Mouse (Mus musculus): ENCODE data around the gene Cpa4.

Cpa4 gene

DNA sequence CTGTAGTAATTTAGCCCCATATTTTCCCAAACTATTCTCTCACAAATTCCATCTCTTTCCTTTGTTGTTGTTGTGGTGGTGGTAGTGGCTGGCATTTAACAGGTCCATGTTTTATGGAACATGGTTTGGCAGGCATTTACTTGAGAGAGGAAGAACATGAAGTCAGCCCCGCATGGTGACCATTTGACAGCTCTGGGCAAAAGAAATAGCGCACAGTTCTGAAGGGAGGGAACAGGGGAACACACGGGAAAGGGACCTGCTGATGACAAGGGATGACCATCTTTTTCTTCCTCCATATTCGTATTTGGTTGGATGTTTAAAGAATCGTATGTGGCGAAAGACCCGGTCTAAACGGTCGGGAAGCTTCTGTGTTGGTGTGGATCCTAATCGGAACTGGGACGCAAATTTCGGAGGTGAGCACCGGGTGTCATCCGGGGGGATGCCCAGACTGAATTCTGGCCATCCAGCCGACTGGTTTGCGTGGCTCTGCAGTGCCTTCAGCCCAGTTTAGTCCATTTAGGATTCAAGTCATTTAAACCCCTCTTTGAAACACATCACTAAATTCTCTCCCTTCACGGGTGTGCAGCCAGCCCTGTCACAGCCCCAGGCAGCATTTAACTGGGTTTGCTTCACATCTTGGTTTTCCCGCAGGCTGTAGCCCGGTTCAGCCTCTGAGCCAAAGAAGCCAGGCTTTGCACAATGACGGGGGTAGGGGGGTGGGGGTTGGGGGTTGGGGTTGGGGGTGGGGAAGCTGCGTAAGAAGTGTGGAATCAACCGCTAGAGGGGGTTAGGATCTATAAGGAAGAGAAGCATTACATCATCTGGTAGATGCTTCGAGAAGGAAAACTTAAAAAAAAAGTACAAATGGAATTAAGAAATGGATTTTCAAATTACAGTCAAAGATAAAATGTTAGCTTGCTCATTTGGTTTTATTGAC is 16.3 kb upstream of the Cpa4 start:
- DNase-seq = peak; percentile 86

DNA sequence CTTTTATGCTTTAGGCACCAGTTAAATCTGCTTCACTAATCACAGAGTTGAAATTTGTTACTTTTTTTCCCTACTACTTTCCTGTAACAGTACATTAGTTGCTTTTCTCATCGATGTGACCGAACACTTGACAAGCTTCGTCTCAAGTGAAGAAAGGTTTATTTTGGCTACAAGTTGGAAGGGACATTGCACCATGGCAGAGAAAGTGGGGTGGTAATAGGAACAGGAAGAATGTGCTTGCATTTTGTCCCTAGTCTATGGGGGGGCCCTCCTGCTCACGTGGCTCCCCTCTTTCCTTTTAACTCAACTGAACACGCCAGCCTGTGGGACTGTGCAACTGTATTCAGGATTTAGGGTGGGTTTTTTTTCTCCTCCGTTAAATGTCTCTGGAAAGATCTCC is 15.5 kb upstream of the Cpa4 start:
- DNase-seq = peak; percentile 14

DNA sequence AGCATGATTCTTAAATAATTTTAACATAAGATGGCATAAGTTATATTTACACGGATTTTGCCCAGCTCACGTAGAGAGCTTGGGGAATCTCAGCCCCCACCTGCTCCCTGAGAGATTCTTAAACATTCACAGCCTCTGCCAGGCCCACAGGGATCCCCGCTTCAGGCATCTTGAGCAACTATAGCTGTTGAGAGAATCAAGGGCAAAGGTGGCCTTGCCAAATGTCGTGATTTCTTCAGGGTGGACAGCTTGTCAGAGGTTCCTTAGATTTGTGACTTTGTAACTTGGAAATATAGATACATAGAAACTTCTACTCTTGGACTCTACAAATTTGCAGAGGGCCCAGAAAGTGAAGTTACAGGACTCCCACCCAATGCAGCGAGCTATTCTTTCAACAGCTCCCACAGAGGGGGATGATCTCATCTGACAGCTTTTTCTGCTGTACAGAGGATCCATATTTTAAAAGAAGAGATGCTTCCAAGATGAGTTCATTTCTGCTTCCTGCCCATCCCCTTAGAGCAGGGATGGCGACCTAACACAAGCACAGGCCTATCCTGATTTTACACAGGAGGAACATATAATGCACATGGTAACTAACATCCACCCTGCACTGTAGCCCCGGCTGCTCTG is 14.7 kb upstream of the Cpa4 start:
- DNase-seq = no peak

DNA sequence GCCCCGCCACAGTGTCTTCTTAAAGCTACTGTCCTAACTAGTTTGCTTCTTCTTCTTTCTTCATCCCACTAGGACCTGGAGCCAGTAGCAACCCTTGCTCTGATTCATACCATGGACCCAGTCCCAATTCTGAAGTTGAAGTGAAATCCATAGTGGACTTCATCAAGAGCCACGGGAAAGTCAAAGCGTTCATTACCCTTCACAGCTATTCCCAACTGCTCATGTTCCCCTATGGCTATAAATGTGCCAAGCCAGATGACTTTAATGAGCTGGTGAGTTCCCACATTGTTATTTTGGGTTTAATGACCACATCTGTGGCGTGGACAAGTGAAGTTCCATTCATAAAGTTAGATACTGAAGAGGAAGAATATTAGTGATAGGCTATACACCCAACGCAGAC is 14.1 kb upstream of the Cpa4 start:
- DNase-seq = no peak

DNA sequence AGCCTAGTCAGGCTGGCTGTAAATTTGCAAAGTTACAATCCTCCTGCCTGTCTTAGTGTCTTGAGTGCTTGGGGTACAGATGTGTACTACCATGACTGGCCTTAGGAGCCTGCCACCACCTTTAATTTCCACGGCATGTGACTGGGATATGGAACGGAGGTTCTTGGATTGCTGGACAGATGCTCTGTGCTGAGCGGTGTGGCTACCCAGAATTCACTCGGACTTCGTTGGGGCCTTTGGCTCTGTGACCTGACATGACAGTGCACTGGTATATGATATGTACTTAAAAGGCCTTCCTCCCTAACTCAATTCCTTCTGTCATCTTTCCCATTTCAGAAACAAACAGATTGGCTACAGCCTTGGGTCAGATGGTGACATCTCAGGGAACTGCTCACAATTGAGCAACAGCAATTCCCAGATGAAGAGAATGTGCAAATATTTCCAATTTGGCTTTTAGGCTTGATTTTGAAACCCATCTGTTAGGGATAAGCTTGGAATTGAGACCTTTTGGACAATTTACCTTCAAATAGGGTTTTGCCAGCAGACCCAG is 13.5 kb upstream of the Cpa4 start:
- no peak for DNase-seq

DNA sequence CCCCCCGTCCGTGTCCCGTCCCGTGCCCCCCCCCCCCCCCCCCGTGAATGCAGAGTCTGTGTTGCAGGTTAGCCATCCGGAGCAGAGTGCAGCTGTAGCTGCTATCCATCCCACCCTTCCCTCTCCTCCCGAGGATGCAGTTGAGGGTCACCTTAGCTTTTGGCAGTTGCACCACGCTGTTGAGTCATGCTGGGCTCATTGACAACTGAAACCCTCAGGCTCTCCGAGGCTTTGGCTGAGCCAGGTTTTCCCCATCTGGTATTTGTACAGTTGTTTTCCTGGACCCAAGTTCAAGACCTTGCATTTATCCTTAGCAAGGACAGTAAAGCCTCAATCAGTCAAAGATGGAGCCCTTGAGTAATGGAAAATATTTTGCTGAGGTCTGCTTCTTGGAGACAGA is 12.1 kb upstream of the Cpa4 start:
- no peak for DNase-seq

DNA sequence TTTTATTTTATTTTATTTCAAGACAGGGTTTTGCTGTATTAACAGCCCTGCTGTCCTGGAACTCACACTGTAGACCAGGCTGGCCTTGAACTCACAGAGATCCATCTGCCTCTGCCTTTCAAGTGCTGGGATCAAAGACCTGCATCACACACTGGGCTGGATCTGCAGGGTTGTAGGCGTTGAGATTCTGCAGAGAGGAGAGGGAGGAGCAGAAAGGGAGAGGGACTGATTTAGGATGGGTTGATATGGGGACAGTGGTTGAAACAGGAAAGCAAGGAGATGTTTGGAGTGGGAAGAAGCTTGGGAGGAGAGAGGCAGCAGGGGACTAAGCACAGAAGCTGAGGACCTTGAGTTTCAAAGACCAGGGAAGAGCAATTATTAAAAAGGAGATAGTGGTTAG is 8.4 kb upstream of the Cpa4 start:
- no peak for DNase-seq

DNA sequence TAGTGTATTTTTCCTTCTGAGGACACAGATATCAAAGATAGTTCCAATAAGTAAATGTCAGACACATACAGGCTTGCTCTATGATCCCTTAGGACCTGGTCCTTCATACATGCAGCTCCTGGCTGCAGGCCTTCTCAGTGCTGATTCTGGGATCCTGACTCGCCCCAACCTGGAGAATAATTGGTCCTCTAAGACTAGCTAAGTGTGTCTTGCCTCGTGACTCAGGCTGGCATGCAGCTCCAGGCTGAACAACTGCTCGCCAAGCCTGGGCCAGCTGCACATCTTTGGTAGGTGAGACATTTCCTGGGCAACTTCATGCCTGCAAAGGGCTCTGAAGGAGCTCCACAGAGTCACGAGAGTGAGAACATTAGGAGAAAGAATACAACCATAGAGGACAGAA is 6.0 kb upstream of the Cpa4 start:
- no peak for DNase-seq

DNA sequence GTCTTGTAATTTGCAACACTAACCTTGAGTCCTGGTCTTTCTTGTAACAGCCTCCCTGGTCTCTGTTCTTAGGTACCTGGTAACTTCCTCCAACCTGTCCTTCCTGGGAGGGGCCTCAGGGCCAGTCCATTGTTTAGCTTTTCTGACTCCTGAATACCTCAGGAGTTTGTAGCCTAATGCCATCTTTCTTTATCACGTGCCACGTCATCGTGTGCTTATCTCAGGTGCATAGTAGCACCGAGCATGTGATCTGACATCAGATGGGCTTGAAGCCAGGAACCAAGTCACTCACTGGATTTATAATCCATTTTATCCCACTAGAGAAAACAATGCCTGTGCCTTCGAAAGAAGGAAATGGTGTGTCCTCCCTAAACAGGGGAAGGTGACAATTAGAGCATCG is 4.6 kb upstream of the Cpa4 start:
- DNase-seq = no peak

DNA sequence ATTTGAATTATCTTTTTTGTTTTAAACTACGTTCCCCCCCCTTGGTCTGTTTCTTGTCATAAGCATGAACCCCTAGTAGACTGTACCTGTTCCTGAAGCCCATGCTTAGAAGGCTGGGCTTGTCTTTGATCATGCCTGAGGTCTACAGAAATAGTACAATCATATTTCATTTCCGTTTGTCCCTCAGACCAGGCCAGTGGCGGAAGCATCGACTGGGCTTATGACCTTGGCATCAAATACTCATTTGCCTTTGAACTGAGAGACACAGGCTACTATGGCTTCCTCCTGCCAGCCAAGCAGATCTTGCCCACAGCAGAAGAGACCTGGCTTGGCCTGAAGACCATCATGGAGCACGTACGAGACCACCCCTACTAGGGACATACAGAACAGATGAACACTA is 4.1 kb upstream of the Cpa4 start:
- no peak for DNase-seq

DNA sequence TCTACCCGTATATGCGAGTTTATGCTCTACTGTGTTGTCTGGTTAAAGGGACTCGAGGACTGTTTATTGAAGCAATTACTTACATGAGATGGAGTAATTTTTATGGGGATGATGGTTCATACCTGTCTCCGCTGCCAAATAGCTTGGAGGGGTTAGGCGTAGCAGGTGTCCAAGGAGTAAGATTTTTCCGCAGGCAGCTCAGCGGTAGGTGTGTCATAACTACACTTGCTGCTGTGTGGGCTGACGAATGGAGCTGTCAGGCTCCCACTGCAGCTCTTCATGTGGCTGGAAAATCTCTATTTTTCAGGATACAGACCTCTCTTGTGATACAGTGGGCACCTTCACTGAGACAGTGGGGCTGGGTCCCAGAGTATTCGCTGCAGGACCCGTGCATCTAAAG is 1.2 kb downstream of the Cpa4 start:
- DNase-seq = no peak

DNA sequence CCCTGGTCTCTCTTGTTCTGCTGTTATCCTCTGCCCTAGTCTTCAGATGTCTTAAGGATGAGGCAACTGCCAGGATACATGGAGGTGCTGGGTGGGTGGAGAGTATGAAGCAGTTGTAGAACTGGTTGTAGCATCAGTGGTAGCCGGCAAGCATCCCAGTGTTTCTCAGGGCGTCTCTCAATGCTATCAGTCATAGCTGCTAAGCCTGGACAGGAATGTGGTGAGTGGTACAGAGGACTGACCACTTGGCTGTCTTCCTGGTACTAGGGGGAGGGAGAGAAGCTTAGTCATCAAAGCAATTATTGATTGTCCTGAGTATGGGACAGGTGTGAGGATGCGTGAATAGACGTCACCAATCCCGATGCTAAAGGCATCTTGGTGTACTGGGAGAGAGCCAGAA is 1.8 kb downstream of the Cpa4 start:
- no peak for DNase-seq

DNA sequence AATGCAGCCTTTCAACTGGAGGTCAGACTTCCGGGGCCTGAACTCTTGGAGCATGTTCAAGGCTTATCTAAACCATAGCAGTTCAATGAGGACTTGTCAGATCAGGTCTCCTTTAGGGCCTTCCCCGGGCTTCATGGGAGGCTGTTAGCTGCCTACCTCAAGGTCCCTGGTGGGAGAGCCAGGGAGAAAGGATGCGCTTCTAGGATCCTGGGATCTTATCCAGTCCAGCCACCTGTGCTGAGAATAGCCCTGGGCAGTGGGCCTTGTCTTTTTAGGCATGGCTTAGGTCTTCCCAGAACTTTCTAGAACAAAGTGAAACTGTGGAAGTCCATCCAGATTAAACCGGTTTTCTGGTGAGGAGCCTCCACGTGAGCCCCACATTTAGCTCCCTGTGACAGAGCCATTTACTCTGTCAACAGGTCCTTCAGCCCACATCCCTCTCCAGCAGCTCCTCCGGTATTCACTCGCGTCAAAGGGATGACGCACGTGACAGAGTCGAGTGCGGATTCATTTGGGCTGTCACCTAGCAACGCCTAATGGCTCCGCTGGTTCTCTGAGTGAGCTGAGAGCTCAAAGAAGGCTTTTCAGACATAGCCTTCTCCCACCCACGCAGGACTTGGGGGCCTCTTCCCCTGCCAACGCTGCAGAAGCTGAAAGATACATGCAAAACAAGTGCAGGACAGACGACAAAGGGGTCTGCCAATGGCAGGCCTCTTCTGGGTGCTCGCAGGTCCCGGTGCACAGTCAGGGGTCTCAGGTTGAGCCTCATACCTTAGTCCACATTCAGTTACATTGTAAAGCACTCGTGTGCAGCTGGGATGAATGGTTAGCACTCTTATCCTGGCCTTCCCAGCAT is 4.5 kb downstream of the Cpa4 start:
- DNase-seq = peak; percentile 79

DNA sequence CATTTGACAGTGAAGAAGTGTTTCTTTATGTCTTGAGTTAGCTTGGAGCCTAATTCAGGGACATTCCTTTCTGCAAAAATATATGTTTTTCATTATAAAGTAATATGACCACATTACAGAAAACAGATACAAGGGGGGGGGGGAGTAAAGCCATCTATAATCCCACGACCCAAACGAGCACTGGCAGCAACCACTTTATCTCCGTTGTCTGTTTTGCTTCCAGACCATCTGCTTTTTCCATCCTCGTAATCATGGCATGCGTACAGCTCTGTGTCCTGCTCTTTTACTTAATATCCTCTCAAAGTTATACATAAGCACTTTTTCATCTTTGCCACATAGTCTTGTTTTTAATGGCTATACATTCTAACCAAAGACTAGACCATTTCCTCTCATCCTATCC is 5.2 kb downstream of the Cpa4 start:
- DNase-seq = no peak

DNA sequence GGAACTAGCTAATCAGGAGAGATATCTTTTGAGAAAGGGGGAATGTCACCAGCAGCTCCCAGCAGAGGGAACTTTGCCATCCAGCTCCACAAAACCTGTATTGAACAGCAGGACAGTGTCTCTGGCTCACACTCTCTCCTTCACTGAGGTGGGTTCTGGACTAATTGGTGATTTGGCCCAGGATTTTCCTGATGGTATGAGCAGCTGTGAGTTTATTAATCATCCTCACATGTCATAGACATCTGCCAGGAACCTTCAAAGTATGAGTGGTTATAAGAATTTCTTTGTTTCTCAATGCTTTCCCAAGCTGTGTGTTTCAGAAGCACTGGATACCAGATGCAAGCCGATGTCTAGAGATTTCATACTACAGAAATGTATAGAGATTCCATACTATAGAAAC is 6.8 kb downstream of the Cpa4 start:
- no peak for DNase-seq

DNA sequence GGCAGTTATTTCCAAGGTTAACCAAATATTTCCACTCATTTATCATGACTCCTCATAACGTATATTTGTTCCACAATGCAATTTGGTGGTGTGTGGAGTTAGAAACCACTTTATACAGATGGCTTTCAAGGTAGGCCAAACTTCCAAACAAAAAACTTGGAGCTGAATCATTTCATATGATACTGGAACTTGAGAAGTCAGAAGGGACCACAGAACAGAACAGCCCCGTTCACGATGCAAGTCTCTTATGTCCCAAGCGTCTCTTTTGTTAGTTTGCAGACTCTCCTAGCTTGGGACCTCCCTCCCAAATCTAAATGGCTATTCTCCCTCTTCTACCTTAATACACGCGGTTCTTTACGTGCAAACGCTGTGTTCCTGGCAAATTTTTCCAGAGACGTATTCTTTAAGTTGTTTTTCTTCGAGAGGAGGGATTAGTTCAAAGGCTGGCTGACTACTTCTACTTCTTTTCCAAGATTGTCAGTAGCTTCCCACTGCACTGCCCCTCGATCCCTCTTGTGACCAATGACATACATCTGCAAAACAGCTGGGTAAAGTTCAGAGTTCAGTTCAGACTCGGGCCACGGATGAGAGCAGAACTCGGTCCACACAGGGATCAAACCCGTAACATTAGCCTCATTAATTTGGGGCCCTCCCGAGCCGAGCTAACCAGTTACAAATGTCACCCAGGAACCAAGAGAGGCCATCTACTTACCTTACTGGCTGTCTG is 8.5 kb downstream of the Cpa4 start:
- no peak for DNase-seq

DNA sequence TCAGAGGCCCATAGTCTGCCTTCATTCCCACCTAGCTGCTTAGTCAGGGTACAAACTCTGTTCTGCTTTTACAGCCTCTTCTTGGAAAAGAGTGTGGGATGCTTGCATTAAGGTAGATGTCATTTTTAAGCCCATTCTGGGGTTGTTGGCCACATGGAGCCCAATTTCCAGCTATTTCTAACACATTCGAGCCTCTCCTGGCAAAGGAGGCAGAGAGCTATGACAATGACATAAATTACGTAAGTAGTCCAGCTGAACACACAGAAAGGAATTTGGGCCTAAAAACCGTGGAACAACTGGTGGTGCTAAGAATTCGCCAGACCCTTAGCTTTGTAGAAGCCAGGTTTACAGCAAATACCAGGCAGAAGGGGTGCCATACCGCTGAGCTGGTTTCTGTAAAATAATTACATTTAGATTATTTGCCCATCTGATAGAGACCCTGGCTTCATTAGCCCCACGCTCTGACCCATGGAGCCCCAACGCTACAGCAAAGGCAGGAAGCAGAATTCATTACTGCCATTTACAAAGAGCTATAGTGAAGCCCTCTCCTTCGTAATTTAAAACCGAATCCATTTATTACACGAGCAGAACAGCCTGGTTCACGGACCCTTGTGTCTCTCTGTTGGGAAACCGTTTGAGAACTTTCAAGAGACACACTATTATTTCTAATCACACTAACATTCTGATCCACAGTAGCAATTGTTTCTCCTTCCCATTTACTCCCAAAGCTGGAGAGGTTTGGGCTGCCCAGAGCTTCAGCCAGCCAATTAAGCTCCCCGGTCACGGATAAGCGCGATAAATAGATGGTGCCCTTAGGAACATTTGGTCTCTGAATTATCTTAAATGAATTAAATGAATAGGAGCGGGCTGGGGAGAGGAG is 12.0 kb downstream of the Cpa4 start:
- DNase-seq = no peak

DNA sequence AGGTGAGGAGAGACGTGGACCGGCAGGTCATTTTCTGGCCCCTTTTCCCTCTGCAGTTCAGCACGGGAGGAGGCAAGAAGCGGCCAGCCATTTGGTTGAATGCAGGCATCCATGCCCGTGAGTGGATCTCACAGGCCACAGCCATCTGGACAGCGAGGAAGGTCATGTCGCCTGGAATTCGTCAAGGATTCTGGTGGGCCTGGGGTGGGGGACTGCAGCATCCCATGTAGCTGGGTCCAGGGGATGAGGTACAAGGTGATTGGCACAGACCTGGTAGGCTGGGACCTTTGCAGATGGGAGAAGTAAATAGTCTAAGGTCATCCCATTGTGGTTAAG is 12.6 kb downstream of the Cpa4 start:
- no peak for DNase-seq

DNA sequence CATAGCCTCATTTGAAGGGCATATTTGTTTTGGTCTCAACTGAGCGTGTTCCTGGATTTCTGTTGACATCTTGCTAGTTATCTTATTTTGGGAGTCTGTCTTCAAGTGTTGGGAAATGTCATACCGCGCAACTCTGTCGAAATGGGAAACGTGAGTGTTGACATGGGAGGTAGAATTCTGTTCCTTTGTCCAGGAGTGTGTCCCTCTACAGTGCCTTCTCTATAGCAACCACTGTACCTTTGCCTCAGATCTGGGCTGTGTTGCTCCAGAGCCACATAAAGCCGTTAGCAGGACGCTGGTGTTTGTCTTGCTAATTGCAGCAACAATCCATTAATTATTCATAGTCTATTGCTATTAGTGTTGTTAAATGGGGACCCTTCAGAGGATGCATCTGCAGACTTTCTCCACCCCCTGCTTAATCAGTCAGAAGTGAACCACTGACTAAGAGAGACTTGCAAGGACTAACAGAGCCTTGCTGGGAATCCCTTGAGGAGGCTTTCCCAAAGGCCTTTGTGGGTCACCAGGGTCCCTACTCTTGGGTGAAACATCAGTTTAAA is 18.8 kb downstream of the Cpa4 start:
- peak; percentile 33 for DNase-seq

DNA sequence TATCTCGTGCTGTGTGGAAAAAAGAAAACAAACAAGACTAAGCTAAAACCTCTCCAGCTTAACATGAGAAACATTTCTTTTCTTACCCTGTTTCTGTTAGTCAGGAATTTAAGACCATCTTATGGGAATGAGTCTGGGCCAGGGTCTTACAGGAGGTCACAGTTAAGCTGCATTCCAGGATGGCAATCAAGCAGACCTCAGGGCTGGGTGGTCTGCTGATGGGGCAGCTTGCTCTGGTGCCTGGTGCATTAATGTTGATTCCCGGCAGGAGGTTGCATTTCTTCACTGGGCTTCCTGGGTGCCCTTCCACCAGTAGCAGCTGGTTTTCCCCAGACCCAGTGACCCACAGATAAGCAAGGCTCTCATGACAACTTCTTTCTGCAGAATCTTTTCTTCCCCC is 21.6 kb downstream of the Cpa4 start:
- no peak for DNase-seq

DNA sequence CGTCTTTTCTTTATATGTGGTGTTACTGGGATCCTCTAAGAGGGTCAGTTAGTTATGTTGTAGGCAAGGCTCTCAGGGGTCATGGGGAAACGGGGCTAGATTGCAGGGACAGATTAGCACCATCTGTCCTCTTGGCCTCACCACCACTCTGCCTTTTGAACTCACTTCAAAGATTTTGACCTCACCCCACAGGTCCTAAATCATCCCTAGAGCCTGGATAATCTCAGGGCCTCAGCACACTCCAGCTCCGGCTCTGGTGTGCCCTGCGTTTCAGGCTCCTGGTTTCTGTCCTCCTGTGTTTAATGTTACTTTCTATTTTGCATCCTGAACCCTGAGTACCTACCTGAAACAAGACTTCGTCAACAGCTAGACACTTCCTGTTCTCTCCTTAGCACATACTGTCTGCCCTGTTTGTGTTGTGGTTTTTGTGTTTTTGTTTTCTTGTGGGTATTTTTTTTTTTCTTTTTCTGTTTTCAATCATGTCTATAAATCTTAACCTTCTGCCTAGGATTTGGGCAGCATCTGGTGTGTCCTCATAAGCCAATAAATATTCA is 23.8 kb downstream of the Cpa4 start:
- no peak for DNase-seq
